Mouse (Mus musculus): ENCODE measurements at regions not wholly inside any gene's neighbourhood (a gene's known extent, or its start where the extent isn't known, plus 50 kb on each side); places are given as distances from the start of the nearest gene placed in this dataset. TPM values are rescaled to one million over a fixed set of nuclear protein-coding genes. Genes with fewer than 3 reads are reported as not detected.

DNA sequence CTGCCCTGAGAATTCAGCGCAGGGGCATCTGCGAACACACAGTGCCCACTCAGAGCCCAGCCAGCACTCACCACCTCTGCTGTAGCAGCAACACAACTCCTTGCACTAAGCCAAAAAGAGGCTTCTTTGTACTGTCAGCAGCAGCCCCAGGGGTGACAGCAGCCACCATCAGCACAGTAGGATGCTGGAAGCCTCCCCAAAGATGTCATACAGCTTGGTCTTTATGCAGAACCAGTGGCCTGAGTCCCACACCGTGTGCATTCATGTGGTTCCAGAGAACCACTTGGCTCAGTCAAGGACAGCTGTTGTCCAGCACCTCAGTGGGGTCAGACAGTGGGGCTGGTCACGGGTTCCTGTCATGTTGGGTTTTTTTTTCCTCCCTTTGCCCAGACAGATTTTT lies 98.6 kb upstream of the Mc3r start:
- peaks cover 10% of the 10 kb centered on the region; the same call in 1 of the 2 replicates for H3K9me3 ChIP-seq (replicated peaks)
- WGBS, result 86% methylated on average over 4 of the region's 4 CpGs
- ATAC-seq, result no peak

DNA sequence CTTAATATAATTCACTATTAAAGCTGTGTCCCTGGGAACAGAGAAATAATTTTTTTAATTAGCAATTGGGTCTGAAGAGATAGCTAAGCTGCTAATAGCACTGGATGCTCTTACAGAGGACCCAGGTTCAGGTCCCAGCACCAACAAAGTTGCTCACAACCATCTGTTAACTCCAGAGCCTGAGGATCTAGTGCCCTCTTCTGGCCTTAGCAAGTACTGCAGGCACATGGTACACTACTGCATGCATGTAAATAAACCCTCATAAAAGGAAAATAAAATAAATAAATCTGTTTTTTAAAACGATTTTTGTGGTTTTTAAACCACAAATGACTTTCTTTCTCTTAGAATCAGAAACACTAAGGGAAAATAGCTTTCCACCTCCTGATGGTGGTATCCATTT lies 97.4 kb upstream of the Mc3r start:
- H3K4me1 ChIP-seq, result no peaks in the 10 kb centered on the region
- H3K9ac ChIP-seq, result no peak overlapping the region
- no peaks in the 10 kb centered on the region for H3K36me3 ChIP-seq (ENCODE audit: poor library complexity, severe bottlenecking)
- WGBS, result 83% methylated on average over 1 of the region's 1 CpGs
- H3K4me2 ChIP-seq, result no peak overlapping the region
- H3K9me3 ChIP-seq (replicated peaks), result peaks cover 10% of the 10 kb centered on the region; the same call in 1 of the 2 replicates
- ATAC-seq, result no peak
- no peaks in the 10 kb centered on the region for H3K27me3 ChIP-seq
- no peak overlapping the region for H3K4me3 ChIP-seq
- H3K27ac ChIP-seq, result no peak overlapping the region

More for the DNA sequence above, 98.6 kb upstream of the Mc3r start:
- Histone ChIP-seq H3K4me3 (no peak overlapping the region), H3K4me1 (no peaks in the 10 kb centered on the region), H3K27me3 (no peaks in the 10 kb centered on the region), H3K9ac (no peak overlapping the region), H3K4me2 (no peak overlapping the region), H3K27ac (no peak overlapping the region), H3K36me3 (ENCODE audit: poor library complexity, severe bottlenecking) (no peaks in the 10 kb centered on the region)

DNA sequence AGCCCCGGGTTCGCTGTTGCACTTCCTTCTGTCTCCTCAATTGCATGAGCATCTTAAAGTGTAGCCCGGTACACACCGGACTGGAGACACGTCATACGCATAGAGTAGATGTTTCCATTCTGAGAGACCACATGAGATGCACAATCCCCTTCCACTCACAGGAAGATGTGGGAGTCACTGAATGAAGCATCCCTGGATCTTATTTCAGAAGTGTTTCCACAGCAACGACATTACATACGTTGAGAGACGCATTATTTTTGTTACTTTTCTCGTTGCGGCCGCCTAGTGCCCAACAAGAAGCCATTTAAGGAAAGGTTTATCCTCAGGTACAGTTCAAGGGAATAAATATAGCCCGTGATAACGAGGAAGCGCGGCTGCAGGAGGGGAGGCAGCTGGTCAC lies 88.4 kb upstream of the Mc3r start:
- Histone ChIP-seq H3K9ac (no peak overlapping the region), H3K9me3 (replicated peaks) (no peaks in the 10 kb centered on the region), H3K36me3 (ENCODE audit: poor library complexity, severe bottlenecking) (no peaks in the 10 kb centered on the region), H3K4me1 (no peaks in the 10 kb centered on the region), H3K4me2 (no peak overlapping the region), H3K4me3 (no peak overlapping the region), H3K27ac (no peak overlapping the region), H3K27me3 (no peaks in the 10 kb centered on the region)
- WGBS, result 91% methylated on average over 16 of the region's 16 CpGs
- ATAC-seq, result no peak

DNA sequence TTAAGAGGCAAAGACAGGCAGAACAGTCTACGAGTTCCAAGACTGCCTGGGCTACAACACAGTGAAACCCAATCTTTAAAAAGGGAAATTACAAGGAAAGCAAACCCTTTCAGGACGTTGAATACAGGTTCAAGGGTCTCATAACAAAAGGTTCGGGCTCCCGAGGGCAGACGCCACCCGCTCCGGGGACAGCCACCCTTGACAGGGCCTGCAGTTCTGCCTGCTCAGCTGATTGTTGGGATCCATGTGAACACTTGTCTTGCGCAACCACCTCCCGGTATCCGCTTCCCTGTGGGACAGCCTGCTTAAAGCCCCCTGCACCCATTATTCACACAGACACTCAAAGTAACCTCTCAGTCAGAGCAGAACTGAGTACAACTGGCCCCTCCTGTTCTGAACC lies 70.9 kb upstream of the Mc3r start:
- no peak overlapping the region for H3K4me3 ChIP-seq
- no peaks in the 10 kb centered on the region for H3K36me3 ChIP-seq (ENCODE audit: poor library complexity, severe bottlenecking)
- H3K4me1 ChIP-seq, result no peaks in the 10 kb centered on the region
- no peak overlapping the region for H3K4me2 ChIP-seq
- ATAC-seq, result no peak
- H3K27ac ChIP-seq, result no peak overlapping the region
- WGBS, result 87% methylated on average over 10 of the region's 10 CpGs
- H3K9ac ChIP-seq, result no peak overlapping the region
- no peaks in the 10 kb centered on the region for H3K9me3 ChIP-seq (replicated peaks)
- no peaks in the 10 kb centered on the region for H3K27me3 ChIP-seq

DNA sequence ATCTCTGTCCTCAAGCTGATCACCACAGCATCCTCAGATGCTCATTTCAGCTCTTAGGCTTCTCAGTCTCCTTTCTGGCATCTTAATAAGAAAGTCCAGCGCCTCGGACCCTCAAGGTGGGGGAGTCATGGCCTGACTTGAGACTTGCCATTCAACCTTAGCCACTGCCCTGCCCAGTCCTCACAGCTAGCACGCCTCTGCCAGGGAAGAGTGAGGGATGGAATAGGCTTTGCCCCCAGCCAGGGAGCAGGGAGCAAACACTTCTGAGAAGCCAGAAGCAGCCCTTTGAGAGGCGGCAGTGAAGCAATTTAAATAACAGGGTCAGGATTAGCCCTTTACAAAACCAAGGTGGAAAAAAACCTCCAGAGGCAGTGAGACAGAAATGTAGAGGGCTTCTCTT lies 69.0 kb upstream of the Mc3r start:
- WGBS, result 23% methylated on average over 4 of the region's 4 CpGs

DNA sequence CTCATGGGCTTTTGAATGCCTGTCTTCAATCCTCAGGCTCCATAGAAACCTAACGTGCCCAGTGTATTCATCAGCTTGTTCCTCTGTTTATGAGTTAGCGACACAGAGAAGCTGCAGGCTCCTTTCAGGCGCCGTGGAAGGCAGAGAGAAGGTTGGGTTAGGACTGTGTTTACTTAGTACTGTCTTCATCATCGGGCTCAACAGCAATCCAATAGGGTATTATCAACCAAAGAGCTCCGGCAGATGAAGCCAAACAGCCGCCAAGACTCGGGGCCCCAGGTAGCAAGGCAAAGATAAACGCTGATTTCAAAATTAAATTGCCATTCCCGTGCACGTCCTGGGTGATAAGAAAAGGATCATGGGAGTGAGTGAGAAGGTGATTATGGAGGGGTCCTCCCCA lies 50.5 kb upstream of the Mc3r start:
- Histone ChIP-seq H3K36me3 (ENCODE audit: poor library complexity, severe bottlenecking) (no peaks in the 10 kb centered on the region), H3K4me2 (no peak overlapping the region), H3K27ac (no peak overlapping the region), H3K9me3 (replicated peaks) (no peaks in the 10 kb centered on the region), H3K4me3 (no peak overlapping the region), H3K27me3 (no peaks in the 10 kb centered on the region), H3K9ac (no peak overlapping the region), H3K4me1 (no peaks in the 10 kb centered on the region)
- no peak for ATAC-seq
- 83% methylated on average over 11 of the region's 11 CpGs for WGBS

More for the DNA sequence above, 69.0 kb upstream of the Mc3r start:
- Histone ChIP-seq H3K27me3 (no peaks in the 10 kb centered on the region), H3K4me3 (no peak overlapping the region), H3K27ac (no peak overlapping the region), H3K9me3 (replicated peaks) (no peaks in the 10 kb centered on the region), H3K36me3 (ENCODE audit: poor library complexity, severe bottlenecking) (no peaks in the 10 kb centered on the region), H3K4me2 (no peak overlapping the region), H3K9ac (no peak overlapping the region), H3K4me1 (no peaks in the 10 kb centered on the region)
- no peak for ATAC-seq

Small RNA genes in the stretch of these regions (microRNA-seq; reads per million reads assigned to microRNA genes)
- not detected for gene Gm44301

All from forebrain, embryonic 13.5 days (tissue).